Mouse (Mus musculus): ENCODE measurements around the gene Procr. TPM values are rescaled to one million over a fixed set of nuclear protein-coding genes. Genes with fewer than 3 reads are reported as not detected.

The Procr gene
- 4.4 TPM for polyA plus RNA-seq (2012; fragmentation: generic; extraction: Trizol)
- long read RNA-seq, experiment 1, partial matches to known transcripts: 0 of 3 reads
- long read RNA-seq, experiment 1, other reads (novel, unspliced or antisense): 0 of 3 reads
- long read RNA-seq, experiment 2, transcript Procr-201 (4 exons, 1,597 nt): major isoform, 12 of 17 reads
- long read RNA-seq, experiment 2, partial matches to known transcripts: 1 of 17 reads
- long read RNA-seq, experiment 2, other reads (novel, unspliced or antisense): 2 of 17 reads

DNA sequence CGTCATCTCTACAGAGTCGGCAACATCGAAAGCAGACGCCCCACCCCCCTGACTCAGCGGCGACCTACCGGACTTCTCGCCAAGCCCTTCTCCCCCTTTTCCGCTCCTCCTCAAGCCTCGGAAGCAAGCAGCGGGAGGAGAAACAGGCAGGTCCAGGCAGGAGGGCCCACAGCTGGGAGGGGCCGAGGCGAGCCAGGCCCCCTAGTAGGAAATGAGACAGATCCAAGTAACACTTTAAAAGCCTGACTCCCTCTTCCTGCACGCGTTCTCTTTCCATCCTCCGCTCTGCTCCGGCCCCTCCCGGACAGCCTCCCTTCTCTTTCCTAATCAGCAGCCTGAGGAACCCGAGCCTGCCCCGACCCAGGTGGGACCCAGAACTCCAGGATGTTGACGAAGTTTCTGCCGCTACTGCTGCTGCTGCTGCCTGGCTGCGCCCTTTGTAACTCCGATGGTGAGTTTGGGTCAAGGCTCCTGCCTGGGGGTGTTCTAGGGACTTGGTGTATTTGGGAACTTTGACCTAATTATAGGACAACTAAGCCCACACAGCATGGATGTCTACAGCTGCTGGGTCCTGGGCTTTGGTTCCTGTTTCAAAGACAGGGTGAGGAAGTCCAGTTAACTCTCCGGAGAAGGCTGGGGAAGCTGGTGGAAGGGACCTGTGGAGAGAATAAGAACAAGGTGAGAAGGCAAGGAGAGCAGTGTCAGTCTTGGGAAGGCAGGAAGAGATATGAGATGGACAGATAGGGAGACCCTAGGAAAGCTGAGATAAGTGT, at the start of gene Procr:
TSS of gene Procr (plus strand) at position 104 of the 773 bp plus-strand sequence.
- no peaks in the 10 kb centered on the region for H3K79me2 ChIP-seq (ENCODE audit: control insufficient read depth, insufficient read depth)
- peak within 1 kb of the TSS; percentile 31 for H3ac ChIP-seq (ENCODE audit: control insufficient read depth, insufficient read length, low read depth)
- H3K4me3 ChIP-seq (ENCODE audit: insufficient read depth, poor library complexity, severe bottlenecking): peak within 1 kb of the TSS; percentile 23
- H3K36me3 ChIP-seq (ENCODE audit: control insufficient read depth, insufficient read depth): no peaks in the 10 kb centered on the region
- TF ChIP-seq MAX (IDR thresholded peaks at IDR 0.05) (peak; percentile 67), CTCF (IDR thresholded peaks at IDR 0.05; ENCODE audit: control insufficient read depth, insufficient read depth, insufficient read length) (no peak)
- H3K79me3 ChIP-seq (ENCODE audit: low read depth): no peaks in the 10 kb centered on the region
- H3K27me3 ChIP-seq (ENCODE audit: control insufficient read depth, insufficient read depth, insufficient read length): peaks cover 5% of the 10 kb centered on the region

DNA sequence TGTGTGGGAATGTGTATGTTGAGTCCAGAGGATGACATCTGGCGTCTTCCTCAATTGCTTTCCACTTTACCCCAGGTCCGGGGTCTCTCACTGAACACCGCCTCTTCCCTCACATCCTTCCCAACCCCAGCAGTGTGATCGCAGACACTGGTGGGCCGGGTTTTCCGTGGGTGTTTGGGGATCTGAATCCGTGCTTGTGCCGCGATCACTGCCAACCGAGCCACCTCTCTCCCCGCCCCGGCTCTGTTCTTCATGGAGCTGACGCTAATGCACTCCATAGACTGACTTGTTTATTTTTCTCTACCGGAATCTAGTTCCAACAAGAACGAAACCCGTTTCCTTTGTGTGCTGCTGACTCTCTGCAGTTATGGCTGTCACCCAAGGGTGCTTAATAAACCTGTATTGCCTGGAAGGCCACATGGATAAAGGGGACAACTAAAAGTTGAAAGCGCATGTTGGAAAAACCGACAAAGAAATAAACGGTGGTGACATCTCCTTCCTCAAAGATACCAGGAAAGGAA, 49.5 kb upstream of the Procr start:
- TF ChIP-seq CEBPB (IDR thresholded peaks at IDR 0.05; ENCODE audit: low read depth) (no peak), MYOD1 (IDR thresholded peaks at IDR 0.05; ENCODE audit: control insufficient read depth, insufficient read length, low read depth) (no peak), FOSL1 (IDR thresholded peaks at IDR 0.05; ENCODE audit: insufficient read depth, low read length, poor library complexity, severe bottlenecking) (no peak), MYOG (IDR thresholded peaks at IDR 0.05; ENCODE audit: control insufficient read depth, extremely low read depth, insufficient read length) (no peak), MAX (IDR thresholded peaks at IDR 0.05) (no peak), CTCF (IDR thresholded peaks at IDR 0.05; ENCODE audit: control insufficient read depth, insufficient read depth, insufficient read length) (no peak), USF1 (IDR thresholded peaks at IDR 0.05; ENCODE audit: low read depth) (no peak)
- H3K27me3 ChIP-seq (ENCODE audit: control insufficient read depth, insufficient read depth, insufficient read length): no peaks in the 10 kb centered on the region
- peaks cover 19% of the 10 kb centered on the region for H3K36me3 ChIP-seq (ENCODE audit: control insufficient read depth, insufficient read depth)
- H3K79me2 ChIP-seq (ENCODE audit: control insufficient read depth, insufficient read depth): no peaks in the 10 kb centered on the region
- no peaks in the 10 kb centered on the region for H3K79me3 ChIP-seq (ENCODE audit: low read depth)
- H3K4me3 ChIP-seq (ENCODE audit: insufficient read depth, poor library complexity, severe bottlenecking): no peak overlapping the region
- no peak overlapping the region for H3ac ChIP-seq (ENCODE audit: control insufficient read depth, insufficient read length, low read depth)

DNA sequence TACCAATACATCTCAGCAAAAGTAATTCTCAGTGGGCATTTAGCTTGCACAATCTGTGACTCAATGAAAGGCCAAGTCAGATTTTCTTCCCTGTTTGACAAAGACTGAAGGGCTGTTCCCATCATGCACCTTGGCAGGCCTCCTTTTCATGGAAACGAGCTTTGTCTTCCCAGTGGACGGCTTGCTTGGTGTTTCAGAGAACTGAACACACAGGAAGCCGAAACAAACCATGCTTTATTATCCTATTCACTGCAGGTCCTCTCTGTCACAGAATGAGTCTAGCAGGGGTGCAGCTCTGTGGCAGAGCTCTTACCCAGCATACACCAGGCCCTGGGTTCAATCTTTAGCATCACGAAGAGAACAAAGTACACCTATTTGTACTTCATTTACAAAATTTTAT, 47.3 kb upstream of the Procr start:
- Histone ChIP-seq H3K27me3 (ENCODE audit: control insufficient read depth, insufficient read depth, insufficient read length) (no peaks in the 10 kb centered on the region), H3K36me3 (ENCODE audit: control insufficient read depth, insufficient read depth) (peaks cover 22% of the 10 kb centered on the region), H3K79me2 (ENCODE audit: control insufficient read depth, insufficient read depth) (no peaks in the 10 kb centered on the region), H3K79me3 (ENCODE audit: low read depth) (no peaks in the 10 kb centered on the region), H3ac (ENCODE audit: control insufficient read depth, insufficient read length, low read depth) (no peak overlapping the region), H3K4me3 (ENCODE audit: insufficient read depth, poor library complexity, severe bottlenecking) (no peak overlapping the region)
- TF ChIP-seq MAX (IDR thresholded peaks at IDR 0.05) (no peak), MYOG (IDR thresholded peaks at IDR 0.05; ENCODE audit: control insufficient read depth, extremely low read depth, insufficient read length) (no peak), CTCF (IDR thresholded peaks at IDR 0.05; ENCODE audit: control insufficient read depth, insufficient read depth, insufficient read length) (no peak), FOSL1 (IDR thresholded peaks at IDR 0.05; ENCODE audit: insufficient read depth, low read length, poor library complexity, severe bottlenecking) (no peak)

DNA sequence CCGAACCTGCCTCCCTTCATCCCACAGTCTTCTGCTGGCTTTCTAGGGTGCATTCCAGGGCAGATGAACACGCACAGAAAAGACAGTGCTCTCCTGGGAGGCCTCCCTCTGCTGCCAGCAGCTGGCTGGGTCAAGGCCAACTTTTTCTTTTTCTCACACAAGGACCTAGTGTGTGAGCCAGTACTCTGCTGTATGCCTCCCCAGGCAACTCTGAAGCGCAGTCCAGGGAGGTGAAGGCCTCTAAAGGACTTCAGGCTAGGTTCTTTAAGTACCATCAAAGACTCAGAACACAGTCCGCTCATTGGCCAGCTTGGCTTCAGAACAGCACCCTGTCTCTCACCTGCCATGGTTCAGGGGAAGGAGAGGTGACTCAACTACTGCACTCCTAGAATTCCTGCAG, 43.7 kb upstream of the Procr start:
- Histone ChIP-seq H3K79me2 (ENCODE audit: control insufficient read depth, insufficient read depth) (no peaks in the 10 kb centered on the region), H3K4me3 (ENCODE audit: insufficient read depth, poor library complexity, severe bottlenecking) (no peak overlapping the region), H3K79me3 (ENCODE audit: low read depth) (no peaks in the 10 kb centered on the region), H3K36me3 (ENCODE audit: control insufficient read depth, insufficient read depth) (peaks cover 39% of the 10 kb centered on the region), H3ac (ENCODE audit: control insufficient read depth, insufficient read length, low read depth) (no peak overlapping the region), H3K27me3 (ENCODE audit: control insufficient read depth, insufficient read depth, insufficient read length) (no peaks in the 10 kb centered on the region)
- TF ChIP-seq FOSL1 (IDR thresholded peaks at IDR 0.05; ENCODE audit: insufficient read depth, low read length, poor library complexity, severe bottlenecking) (no peak), MAX (IDR thresholded peaks at IDR 0.05) (no peak), CEBPB (IDR thresholded peaks at IDR 0.05; ENCODE audit: low read depth) (no peak), MYOD1 (IDR thresholded peaks at IDR 0.05; ENCODE audit: control insufficient read depth, insufficient read length, low read depth) (no peak), MYOG (IDR thresholded peaks at IDR 0.05; ENCODE audit: control insufficient read depth, extremely low read depth, insufficient read length) (no peak)

GRCm38 (mm10) chr2:155710557-155710956, 40.4 kb upstream of the Procr start:
- Histone ChIP-seq H3K79me3 (ENCODE audit: low read depth) (no peaks in the 10 kb centered on the region), H3ac (ENCODE audit: control insufficient read depth, insufficient read length, low read depth) (no peak overlapping the region), H3K27me3 (ENCODE audit: control insufficient read depth, insufficient read depth, insufficient read length) (no peaks in the 10 kb centered on the region), H3K79me2 (ENCODE audit: control insufficient read depth, insufficient read depth) (no peaks in the 10 kb centered on the region), H3K4me3 (ENCODE audit: insufficient read depth, poor library complexity, severe bottlenecking) (no peak overlapping the region), H3K36me3 (ENCODE audit: control insufficient read depth, insufficient read depth) (peaks cover 44% of the 10 kb centered on the region)
- TF ChIP-seq CTCF (IDR thresholded peaks at IDR 0.05; ENCODE audit: control insufficient read depth, insufficient read depth, insufficient read length) (no peak), FOSL1 (IDR thresholded peaks at IDR 0.05; ENCODE audit: insufficient read depth, low read length, poor library complexity, severe bottlenecking) (no peak), MAX (IDR thresholded peaks at IDR 0.05) (no peak), MYOD1 (IDR thresholded peaks at IDR 0.05; ENCODE audit: control insufficient read depth, insufficient read length, low read depth) (no peak), MYOG (IDR thresholded peaks at IDR 0.05; ENCODE audit: control insufficient read depth, extremely low read depth, insufficient read length) (no peak)
